Mouse (Mus musculus) G1E (cell line): ENCODE measurements around the gene Dctn3.
"Not testable (repeated sequence)": the region's sequence is repeated elsewhere in the genome, so short reads cannot be mapped to it uniquely, and the experiment has no call there.

Source experiments
- CTCF ChIP-seq: IDR thresholded peaks from 2 replicates; pipeline ENCODE4 v1.5.1; 2012; ENCODE audit warnings: low read depth, low read length, inconsistent platforms, mixed read lengths
- GATA1 ChIP-seq: IDR thresholded peaks from 2 replicates; pipeline ENCODE4 v1.6.1; 2012; ENCODE audit warnings: borderline replicate concordance, low read length, inconsistent platforms, mixed read lengths
- POLR2AphosphoS5 ChIP-seq: IDR thresholded peaks from 2 replicates; pipeline ENCODE4 v1.6.1; 2012; ENCODE audit warnings: low read depth, low read length, inconsistent platforms; ENCODE audit not compliant: insufficient replicate concordance
- TAL1 ChIP-seq: conservative IDR thresholded peaks from 2 replicates; pipeline ENCODE4 v1.6.1; 2012; ENCODE audit warnings: low read depth, low read length, inconsistent platforms, mixed read lengths

- TF ChIP-seq CTCF, TAL1, POLR2AphosphoS5, GATA1: not testable (repeated sequence)
Observed at GRCm38 (mm10) chr4:41762688-41763114, 39.7 kb upstream of the Dctn3 start.
